Mouse (Mus musculus) spleen, embryonic (tissue): ENCODE data around the gene Iffo2.

Source experiments
- CTCF ChIA-PET: fragments of 350-600 bp; sonication (Branson Sonifier 250); formaldehyde crosslinking; loops from one replicate; lab custom pipeline; 2022; lab: Charles Lee

The Iffo2 gene

DNA sequence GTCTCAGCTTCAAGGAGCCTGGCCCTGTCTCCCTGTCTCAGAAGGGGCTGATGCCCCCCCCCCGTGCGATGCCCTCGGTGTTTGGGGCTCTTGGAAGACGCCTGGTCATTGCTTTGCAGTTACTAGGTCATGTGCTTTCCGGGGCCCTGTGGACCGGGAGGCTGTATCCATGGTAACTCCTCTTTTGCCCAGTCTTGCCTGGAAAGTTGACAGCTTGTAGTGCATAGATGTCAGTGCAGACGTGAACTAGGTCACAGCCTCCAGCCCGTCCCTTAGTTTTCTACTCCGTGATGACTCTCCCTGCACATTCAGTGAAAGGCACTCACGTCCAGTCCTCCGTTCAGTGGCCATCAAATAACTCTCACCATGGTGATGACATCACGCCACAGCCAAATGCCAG lies 3.9 kb upstream of the Iffo2 start:
- CTCF ChIA-PET, result no interaction called here

DNA sequence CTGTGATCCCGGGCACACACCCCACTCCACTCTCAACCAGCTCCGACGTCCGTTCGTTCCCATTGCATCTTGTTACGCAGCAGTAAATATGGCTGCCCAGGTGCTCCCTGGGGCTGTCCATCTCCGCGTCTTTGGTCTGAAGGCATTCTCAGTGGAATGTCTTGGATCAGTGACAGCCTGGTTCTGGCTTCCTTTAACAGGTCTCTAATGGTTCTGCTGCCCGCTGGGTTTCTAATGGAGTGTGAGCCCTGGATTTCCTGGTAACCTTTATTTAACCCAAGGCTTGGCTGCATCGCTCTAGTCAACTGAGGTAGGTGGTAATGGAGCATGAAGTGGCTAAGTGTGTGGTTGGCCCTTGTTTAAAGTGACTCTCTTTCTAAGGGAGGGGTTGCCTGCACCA lies 1.7 kb downstream of the Iffo2 start:
- CTCF ChIA-PET, result no interaction called here

DNA sequence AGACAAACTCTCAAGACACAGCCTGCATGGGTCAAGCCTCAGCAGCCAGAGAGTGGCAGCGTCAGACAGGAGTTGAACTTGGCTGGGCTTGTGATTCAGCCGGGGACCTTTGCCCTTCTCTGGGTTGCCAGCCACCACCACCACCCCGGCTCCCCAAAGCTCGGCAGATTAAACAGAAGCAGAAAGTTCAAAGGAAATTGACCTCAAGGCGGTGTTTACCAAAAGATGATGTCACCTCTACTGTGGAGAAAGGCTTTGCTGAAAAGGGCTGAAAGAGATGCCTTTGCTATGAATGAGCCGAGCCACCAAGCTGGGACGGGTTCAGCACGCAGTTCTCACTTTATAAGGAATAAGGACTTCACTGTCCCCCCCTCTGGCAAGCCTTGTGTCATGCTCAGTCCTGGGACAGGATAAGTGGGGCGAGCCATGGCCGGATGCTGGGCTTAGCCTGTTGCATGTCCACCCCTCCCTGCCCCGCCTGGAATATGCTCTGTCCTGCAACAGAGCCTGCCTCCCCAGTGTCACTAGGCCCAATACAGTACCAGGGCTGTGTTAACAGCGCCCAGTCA lies 4.9 kb downstream of the Iffo2 start:
- CTCF ChIA-PET, result no interaction called here

DNA sequence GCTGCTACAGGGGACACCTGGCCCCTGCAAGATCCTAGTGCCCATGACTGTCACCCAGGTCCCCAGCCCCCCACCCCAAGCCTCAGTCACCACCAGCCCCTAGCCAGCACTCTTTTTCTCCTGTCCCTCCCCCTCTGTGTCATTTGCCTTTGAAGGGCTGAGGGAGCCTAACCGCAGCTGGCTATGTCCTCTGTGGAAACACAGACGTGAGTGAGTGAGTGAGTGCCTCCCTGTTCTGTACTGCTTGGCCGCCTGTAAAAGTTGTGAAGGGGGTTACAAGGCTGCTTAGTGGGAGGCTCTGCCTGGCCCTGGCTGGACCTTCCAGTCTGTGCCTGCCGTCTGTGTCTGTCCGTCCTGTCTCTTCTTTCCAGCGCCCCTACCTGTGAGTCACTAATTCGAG lies 5.4 kb downstream of the Iffo2 start:
- CTCF ChIA-PET, result no interaction called here

DNA sequence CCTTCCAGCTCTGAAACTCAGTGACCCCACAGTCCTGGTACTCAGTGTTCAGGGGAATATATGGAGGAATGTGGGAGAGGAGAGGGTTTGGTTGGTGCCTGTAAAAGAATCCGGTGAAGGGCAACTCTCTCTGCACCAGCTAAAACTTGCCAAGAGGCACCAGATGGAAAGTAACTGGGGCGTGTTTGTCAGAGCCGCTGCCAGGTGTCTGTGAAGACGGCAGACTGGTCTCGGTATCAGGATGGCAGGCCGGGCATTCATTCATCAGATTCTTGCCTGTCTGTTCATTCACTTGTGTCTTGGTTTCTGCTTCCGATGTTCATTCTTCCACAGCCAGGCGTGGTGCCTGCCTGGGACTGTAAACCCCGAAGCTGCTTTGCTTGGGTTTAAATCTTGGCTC lies 6.4 kb downstream of the Iffo2 start:
- CTCF ChIA-PET, result no interaction called here

DNA sequence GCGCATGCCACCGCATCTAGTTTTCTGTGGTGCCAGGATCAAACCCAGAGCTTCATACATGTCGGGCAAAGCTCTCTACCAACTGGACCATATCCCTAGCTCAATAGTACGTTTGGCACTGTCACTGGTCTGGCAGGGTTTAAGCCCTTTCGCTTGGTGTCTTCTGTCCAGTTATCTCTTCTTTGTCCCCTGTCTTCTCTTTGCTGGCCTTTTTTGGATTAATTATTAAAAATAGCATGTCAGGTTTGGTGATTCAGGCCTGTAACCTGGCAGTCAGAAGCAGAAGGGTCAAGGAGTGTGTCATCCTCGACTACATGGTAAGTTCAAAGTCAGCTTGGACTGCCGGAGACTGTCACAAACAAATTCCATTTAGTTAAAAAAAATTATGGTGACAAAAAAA lies 10.4 kb downstream of the Iffo2 start:
- CTCF ChIA-PET, result no interaction called here

DNA sequence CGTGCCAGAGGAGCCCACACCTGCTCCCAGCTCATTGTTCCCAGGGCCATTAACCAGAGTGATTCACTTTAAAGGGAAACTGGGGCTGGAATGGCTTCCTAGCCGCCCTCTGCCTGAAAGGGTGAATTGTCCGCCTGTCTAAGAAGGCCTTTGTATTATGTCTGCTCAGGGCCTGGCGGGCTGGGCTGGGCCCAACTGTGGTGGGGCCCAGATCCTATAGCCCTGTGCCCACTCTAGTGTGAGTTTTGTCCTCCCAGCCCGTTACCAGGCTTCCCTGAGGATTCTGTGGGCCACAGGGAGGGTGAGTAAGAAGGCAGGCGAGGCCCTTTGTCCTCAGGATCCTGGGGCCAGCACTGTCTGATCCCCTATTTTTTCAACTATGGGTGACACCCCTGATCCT lies 15.4 kb downstream of the Iffo2 start:
- CTCF ChIA-PET, result no interaction called here

DNA sequence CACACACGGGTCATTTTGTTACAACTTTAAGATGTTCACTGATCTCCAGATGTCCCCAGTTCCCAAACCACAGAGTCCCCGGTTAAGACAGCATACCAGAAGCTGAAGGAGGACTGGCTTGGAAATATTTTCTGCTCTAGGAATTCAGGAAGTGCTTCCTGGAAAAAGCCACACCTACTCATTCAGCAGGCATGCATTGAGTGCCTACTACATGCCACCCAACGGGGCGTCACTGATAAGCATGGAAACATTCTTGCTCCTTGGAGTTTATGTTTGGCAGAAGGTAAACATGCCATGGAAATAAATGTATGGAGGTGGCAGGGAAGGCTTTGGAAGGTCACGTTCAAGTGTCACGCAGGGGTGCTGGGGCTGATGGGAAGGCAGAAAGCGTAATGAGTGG lies 19.1 kb downstream of the Iffo2 start:
- CTCF ChIA-PET, result no interaction called here

DNA sequence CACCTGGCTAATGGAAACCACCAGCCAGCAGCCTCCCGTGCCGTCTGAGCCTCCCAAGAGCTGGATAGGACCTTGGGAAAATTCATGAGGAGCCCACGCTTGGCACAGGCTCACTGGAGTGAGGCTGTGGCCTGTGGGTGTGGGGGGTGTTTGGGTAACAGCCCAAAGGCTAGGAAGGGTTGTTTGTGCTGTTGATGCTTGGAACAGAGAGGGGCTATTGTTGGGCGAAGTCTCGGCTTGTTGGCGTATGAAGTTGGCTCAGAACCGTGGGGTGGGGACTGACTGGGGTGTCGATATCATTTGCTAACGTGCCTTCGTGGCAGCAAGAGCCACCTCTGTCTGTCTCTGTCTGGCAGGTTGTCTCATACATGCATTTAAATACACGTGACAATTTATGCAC lies 24.9 kb downstream of the Iffo2 start:
- CTCF ChIA-PET, result no interaction called here

DNA sequence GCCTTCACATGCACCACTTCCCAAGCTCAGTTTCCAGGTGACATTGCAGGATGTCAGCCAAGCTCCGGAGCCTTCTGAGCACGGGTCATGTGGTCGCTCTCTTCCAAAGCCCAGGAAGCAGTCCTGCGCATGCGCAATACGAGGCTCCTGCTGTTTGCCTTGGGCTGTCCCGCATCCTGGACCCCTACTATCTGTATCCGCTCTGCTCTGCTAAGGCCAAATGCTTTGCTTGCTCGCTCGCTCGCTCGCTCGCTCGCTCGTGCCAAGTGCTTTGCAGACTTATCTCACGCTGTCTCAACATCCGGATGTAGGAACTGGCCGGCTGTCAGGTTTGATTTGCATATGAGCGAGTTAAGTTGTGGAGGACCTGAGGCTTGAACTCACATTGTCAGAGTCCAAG lies 25.6 kb downstream of the Iffo2 start:
- CTCF ChIA-PET, result no interaction called here

DNA sequence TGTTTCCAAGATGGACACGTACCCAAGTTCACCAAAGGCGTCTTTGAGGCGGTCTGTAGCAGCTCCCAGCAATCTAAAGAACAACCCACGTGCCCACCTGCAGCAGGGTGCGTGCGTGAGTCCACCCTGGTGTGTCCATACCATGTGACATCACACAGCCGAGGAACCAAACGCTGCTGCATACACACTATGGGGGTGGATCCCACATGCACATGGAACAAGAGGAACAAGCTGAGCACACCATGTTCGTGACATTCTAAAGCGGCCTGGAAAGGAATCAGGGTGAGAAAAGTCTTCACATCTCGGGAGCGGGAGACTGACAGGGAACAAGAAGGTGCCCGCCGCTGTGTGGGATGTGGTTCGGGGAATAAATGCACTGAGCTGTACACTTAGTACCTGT lies 38.0 kb downstream of the Iffo2 start:
- CTCF ChIA-PET, result no interaction called here

DNA sequence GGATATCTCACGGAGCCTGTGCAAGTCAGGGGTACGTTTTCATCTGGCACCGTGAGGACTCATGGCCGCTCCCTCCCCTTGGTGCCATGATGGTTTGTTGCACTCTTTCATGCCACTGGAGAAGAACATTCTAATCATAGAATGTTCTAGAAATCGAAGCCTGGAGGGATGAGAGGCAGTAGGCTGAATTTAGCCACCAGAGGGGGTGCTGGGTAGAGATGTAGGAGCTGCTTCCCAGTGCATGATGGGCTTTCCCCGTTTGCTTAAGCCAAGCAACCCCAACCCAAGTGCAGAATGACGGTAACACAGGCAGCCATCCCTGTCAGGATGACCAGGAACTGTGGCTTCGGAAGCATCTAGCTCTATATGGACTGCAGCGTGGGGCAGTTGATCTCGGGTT lies 40.4 kb downstream of the Iffo2 start:
- CTCF ChIA-PET, result interaction anchor here (0.6 kb wide), 1 partner anchor 44 kb away, joined by 4 read pairs; no protein-coding TSS in a partner anchor

DNA sequence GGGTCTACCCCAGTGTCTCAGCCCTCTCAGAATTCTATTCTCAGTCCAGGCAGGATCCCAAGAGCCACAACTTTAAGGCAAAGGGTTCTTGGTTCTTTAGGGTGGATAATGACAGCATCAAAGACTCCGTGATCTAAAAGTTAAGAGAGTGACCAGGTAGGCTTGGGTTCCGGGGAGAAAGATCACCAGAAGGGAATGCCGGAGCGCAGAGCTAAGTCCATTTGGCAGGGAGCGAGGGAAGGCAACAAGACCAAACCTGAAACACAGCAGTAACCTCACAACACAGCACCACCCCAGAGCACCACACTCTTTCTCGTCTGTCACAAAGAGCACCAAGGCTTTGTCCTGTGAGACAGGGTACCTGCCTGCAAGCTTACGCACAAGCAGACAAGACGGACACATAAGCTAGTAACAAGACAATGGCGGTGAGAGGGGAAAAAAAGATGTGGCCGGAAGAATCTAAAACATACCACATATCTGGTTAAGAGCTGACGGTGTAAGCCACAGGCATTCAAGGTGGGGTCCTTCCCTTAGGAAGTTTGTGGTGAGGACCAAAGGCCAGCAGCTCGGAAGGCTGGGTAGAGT lies 42.7 kb downstream of the Iffo2 start:
- CTCF ChIA-PET, result interaction anchor here (0.7 to 1.0 kb wide), 2 partner anchors 11 to 662 kb away, joined by 3 to 6 read pairs; no protein-coding TSS in a partner anchor

DNA sequence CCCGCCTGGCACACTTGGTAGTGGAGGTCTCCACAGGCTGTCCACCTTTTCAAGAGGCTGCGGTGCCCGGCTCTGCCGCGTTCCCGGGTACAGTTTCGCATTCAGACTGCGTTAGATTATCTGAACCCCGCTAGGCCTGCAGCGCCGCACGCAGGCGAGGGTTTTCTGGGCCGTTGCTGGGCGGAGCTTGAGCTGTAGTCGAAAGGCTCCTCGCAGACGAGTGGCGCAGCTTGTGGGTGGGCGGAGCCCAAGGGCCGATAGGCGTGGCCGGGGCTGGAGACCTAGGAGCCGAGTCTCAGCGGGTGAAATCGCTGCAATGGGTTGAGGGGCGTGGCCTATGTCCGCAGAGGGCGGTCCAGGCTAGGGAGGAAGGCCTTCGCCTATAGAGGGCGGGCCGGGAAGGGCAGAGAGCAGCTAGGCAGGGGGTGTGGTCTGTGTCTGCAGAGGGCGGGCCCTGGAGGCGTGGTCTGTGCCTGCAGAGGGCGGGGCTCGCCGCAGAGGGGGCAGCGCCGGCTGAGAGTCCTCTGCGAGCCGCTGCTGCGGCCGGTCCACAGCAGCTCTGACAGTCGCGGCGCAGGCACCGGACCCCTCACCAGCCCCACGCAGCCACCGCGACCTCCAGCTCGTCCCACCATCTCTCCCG lies 43.9 kb downstream of the Iffo2 start:
- CTCF ChIA-PET, result interaction anchor here (1.1 to 1.2 kb wide), 2 partner anchors 37 to 47 kb away, joined by 3 to 4 read pairs; no protein-coding TSS in a partner anchor

DNA sequence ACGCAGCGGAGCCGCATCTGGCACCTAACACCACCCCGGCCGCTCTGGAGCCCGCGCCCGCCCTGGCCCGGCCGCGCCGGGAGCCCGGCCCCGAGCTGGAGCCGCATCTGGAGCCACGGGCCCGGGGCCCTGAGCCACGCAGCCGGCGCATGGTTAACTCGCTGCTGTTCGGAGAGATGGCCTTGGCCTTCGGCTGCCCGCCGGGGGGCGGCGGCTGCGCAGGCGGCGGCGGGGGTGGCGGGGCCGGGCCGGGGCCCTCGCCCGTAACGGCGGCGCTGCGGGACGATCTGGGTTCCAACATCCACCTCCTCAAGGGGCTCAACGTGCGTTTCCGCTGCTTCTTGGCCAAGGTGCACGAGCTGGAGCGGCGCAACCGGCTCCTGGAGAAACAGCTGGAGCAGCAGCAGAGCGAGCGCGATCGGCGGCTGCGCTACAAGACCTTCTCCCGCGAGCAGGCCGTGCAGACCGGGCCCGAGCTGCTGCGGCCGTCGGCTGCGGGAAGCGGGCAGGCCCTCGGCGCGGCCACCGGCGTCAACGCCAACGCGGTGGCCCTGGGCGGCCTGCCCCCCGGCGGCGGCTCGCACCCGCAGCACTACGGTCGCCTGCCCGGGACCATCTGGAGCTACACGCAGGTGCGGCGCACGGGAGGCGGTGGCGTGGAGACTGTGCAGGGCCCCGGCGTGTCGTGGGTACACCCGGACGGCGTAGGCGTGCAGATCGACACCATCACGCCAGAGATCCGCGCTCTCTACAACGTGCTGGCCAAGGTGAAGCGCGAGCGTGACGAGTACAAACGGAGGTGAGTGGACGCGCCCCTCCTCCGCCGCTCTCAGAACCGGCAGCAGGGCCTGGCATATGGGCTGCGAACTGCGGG lies 44.7 kb downstream of the Iffo2 start:
- CTCF ChIA-PET, result interaction anchor here (1.1 to 1.9 kb wide), 3 partner anchors 36 to 46 kb away, joined by 3 to 11 read pairs (median 4); no protein-coding TSS in a partner anchor

DNA sequence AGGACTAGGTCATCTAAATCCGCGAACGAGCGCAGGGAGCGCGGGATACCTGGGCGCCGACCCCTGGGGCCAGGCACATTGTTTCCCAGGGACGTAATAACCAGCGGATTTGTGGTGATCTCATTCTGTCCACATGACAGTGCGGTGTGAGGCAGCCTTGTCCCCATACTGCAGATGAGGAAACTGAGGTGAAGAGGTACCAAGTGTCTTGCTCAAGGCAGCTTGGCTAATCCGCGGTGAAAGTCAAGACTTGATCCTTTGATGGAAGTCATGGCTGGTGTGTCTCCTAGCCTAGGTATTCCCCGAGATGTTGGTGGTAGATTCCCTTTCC lies 45.3 kb downstream of the Iffo2 start:
- CTCF ChIA-PET, result interaction anchor here (0.7 to 1.9 kb wide), 3 partner anchors 36 to 149 kb away, joined by 3 to 11 read pairs (median 5); no protein-coding TSS in a partner anchor

DNA sequence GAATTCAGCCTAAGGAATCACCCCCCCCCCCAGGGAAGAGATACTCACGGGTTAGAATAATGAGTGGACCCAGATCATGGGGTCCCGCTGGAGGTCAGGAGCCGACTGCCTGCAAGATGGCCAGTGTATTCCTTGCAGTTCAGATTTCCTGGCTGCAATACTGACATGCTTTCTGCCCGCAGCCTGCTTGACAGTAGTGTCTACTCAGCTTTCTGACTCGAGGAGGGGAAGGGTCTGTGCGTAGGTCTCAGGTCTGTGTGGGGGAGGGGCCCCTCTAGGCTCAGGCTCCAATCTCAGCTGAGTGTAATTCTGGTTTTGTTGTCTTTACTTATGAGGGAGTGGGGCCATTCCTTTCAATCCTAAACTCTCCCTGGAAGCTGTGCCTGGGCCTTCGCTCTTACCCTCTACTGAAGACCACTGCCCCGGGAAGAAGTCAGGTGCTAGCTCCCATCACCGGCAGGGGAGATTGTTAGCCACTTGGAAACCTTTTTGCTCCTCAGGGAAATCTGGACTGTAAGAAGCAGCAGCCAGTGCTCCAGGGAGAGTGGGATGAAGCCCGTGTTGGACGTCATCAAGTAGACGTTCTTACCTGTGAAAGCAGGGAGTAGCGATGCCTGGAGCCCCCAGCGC lies 46.0 kb downstream of the Iffo2 start:
- CTCF ChIA-PET, result interaction anchor here (0.7 to 1.9 kb wide), 2 partner anchors 36 to 150 kb away, joined by 5 to 11 read pairs; no protein-coding TSS in a partner anchor

DNA sequence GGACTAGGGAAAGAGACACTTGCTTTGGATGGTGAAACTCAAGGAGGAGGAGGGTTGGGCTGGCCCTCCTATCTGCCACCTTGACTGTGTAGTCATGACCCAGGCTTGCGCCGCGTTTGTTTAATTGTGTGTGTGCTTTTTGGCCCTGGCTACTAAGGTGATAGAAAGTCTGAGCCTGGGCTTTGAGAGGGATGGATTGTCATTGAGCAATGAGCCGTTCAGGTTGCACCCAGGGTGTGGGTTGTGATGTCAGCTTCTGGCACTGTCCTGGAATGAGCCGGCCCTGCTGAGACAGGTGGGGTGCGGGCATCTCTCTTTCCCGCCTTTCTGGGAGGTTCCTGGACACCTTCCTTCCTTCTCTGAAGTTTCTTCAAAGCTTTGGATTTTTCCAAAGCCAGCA lies 46.7 kb downstream of the Iffo2 start:
- CTCF ChIA-PET, result interaction anchor here (1.9 kb wide), 1 partner anchor 35 kb away, joined by 11 read pairs; no protein-coding TSS in a partner anchor

DNA sequence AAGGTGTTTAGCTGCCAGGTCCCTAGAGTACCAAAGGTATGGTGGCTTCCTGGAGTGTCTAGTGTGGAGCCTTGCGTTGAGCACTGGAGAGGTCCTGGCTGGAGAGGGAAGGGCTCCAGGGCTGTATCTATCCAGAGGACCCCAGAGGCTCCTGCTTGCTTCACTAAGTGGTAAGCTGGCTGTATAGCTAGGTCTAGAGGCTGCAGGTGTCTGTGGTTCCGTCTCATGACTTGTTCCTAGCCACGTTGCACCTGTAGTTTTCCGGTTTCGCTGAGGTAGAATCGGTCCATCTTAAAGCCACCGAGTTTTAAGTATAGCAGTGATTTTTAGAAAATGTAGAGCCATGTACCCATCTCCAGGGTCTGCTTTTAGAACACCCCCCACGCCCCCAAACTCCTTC lies 48.0 kb downstream of the Iffo2 start:
- CTCF ChIA-PET, result no interaction called here

DNA sequence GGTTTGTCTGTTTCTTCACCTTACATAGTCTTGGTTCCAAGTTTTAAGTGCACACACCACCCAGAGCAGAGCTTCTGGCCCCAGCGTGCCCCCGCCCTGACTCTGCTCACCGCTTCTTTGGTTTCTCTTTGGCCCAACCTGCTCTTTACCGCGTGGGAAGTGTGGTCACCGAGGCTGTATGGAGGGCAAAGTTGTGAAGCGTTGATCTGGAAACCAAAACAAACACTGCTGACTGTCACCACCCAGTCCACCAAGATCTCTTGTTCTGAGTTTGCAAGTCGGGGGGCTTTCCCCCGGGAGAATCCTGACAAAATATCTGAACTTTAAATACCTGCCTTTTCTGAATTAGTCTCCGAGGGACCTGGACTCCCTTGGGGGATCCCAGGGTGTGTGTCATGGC lies 48.7 kb downstream of the Iffo2 start:
- CTCF ChIA-PET, result no interaction called here

DNA sequence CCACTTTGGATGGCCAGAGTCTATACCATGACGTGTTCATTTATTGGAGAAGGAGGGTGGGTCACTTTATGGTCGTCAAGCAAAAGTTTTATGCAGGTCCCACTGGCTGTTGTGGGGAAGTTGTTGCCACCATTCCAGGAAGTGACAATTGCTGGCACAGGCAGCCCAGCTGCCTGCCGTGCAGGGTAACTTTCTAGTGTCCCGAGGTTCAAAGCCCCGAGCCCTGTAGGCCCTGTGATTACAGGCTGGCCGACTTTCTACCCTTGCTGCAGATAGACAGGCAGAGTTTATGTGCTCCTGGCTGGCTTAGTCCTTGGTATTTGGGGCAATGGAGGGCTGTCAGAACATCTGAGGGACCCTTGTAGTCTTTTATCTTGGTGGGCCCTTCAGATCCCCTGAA lies 49.1 kb downstream of the Iffo2 start:
- CTCF ChIA-PET, result no interaction called here
